Mouse (Mus musculus) layer of hippocampus, adult 2 months (tissue): ENCODE results near the gene Nhlh2. TPM values are rescaled to one million over a fixed set of nuclear protein-coding genes. Genes with fewer than 3 reads are reported as not detected.
A peak's percentile ranks its signal among the peaks of the same experiment; 100 is the strongest.

ENCODE experiments used
- DNase-seq, 2 experiments: peaks; one replicate each; pipeline ENCODE4 v3.0.0; 2022; ENCODE audit warnings: low spot score in 2 of 2
- H3K27ac ChIP-seq: fragments of 200-600 bp; 2 replicates; pipeline ENCODE4 v1.8.1; 2022
- H3K4me3 ChIP-seq: fragments of 200-600 bp; 2 replicates; pipeline ENCODE4 v1.8.1; 2022; ENCODE audit warnings: mild to moderate bottlenecking
- CTCF ChIP-seq: fragments of 200-600 bp; conservative IDR thresholded peaks from 2 replicates; pipeline ENCODE4 v1.8.1; 2022; ENCODE audit warnings: antibody characterized with exemption, mild to moderate bottlenecking, moderate library complexity
- total RNA-seq, 2 experiments: library from RNA; stranded (reverse); gene quantifications; 2 replicates each; pipeline ENCODE4 v1.2.3; 2021

Nhlh2 gene
- total RNA-seq, 2 experiments from 2014 or later: 1.3 to 1.8 TPM

GRCm38 (mm10) chr3:102010681-102011317 is 923 bp downstream of the Nhlh2 start:
- TF ChIP-seq CTCF: no peak; the same call in 1 of the 2 replicates
- no peak for DNase-seq
- Histone ChIP-seq H3K27ac (no peak overlapping the region), H3K4me3 (peak overlapping the region; percentile 49)

- H3K4me3 ChIP-seq: peak overlapping the region; percentile 49
- peak overlapping the region; percentile 54 for H3K27ac ChIP-seq
- DNase-seq: no peak
- TF ChIP-seq CTCF: no peak
Observed at GRCm38 (mm10) chr3:102011318-102012075, 1.6 kb downstream of the Nhlh2 start.

- TF ChIP-seq CTCF: no peak
- no peak for DNase-seq
- peak overlapping the region; percentile 49 for H3K4me3 ChIP-seq
- H3K27ac ChIP-seq: peak overlapping the region; percentile 54; the same call in 1 of the 2 replicates
Observed at GRCm38 (mm10) chr3:102012076-102012610, 2.3 kb downstream of the Nhlh2 start.

- peak overlapping the region; percentile 54; the same call in 1 of the 2 replicates for H3K27ac ChIP-seq
- no peak for TF ChIP-seq CTCF
- no peak for DNase-seq
Observed at GRCm38 (mm10) chr3:102012611-102013211, 2.8 kb downstream of the Nhlh2 start.

GRCm38 (mm10) chr3:102020604-102021003 is 10.7 kb downstream of the Nhlh2 start:
- TF ChIP-seq CTCF: no peak
- DNase-seq: no peak
- H3K4me3 ChIP-seq: no peak overlapping the region
- H3K27ac ChIP-seq: no peak overlapping the region

More at GRCm38 (mm10) chr3:102012611-102013211, 2.8 kb downstream of the Nhlh2 start:
- peak overlapping the region; percentile 49 for H3K4me3 ChIP-seq

GRCm38 (mm10) chr3:102022721-102023120 is 12.8 kb downstream of the Nhlh2 start:
- TF ChIP-seq CTCF: no peak
- no peak for DNase-seq
- Histone ChIP-seq H3K4me3 (no peak overlapping the region), H3K27ac (no peak overlapping the region)

GRCm38 (mm10) chr3:102023337-102023736 is 13.5 kb downstream of the Nhlh2 start:
- no peak for DNase-seq
- TF ChIP-seq CTCF: no peak
- H3K4me3 ChIP-seq: 0 out of 2 replicates have a peak overlapping the region, but pooled peaks have one; percentile 22
- no peak overlapping the region for H3K27ac ChIP-seq

GRCm38 (mm10) chr3:102023829-102024228 is 14.0 kb downstream of the Nhlh2 start:
- H3K27ac ChIP-seq: no peak overlapping the region
- no peak for TF ChIP-seq CTCF
- DNase-seq: no peak
- no peak overlapping the region for H3K4me3 ChIP-seq

GRCm38 (mm10) chr3:102024981-102025451 is 15.1 kb downstream of the Nhlh2 start:
- H3K27ac ChIP-seq: no peak overlapping the region
- no peak for TF ChIP-seq CTCF
- DNase-seq: no peak
- no peak overlapping the region for H3K4me3 ChIP-seq

- H3K4me3 ChIP-seq: no peak overlapping the region
- H3K27ac ChIP-seq: no peak overlapping the region
- no peak for DNase-seq
- TF ChIP-seq CTCF: no peak
Observed at GRCm38 (mm10) chr3:102025659-102026058, 15.8 kb downstream of the Nhlh2 start.

GRCm38 (mm10) chr3:102027880-102028279 is 18.0 kb downstream of the Nhlh2 start:
- Histone ChIP-seq H3K4me3 (no peak overlapping the region), H3K27ac (no peak overlapping the region)
- TF ChIP-seq CTCF: peak; percentile 54
- DNase-seq: no peak

GRCm38 (mm10) chr3:102037806-102038205 is 27.9 kb downstream of the Nhlh2 start:
- no peak for DNase-seq
- H3K27ac ChIP-seq: no peak overlapping the region
- no peak for TF ChIP-seq CTCF
- no peak overlapping the region for H3K4me3 ChIP-seq

GRCm38 (mm10) chr3:102038608-102039007 is 28.7 kb downstream of the Nhlh2 start:
- no peak for TF ChIP-seq CTCF
- no peak for DNase-seq
- Histone ChIP-seq H3K27ac (no peak overlapping the region), H3K4me3 (no peak overlapping the region)
